Mouse (Mus musculus): ENCODE measurements around the gene Men1. TPM values are rescaled to one million over a fixed set of nuclear protein-coding genes. Genes with fewer than 3 reads are reported as not detected.
A peak's percentile ranks its signal among the peaks of the same experiment; 100 is the strongest.

Gene Men1
- polyA plus RNA-seq, 1 experiment: 28.1 TPM

DNA sequence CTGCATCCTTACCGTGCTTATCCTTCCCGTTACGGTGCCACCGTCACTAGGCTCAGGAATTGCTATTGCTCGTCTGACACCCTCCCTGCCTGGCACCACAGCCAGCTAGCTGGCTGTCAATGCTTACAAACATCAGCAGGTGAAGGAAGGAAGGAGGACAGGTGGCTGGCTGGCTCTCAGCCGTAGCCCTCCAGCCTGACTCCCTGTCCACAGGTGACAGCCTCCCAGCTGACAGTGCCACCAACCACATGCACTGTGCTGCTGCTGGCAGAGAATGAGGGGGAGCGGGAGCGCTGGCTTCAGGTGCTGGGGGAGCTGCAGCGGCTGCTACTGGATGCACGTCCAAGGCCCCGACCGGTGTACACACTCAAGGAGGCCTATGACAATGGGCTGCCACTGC is 16.6 kb upstream of the Men1 start:
- no peak for TF ChIP-seq CTCF (IDR thresholded peaks at IDR 0.05; ENCODE audit: low read depth, low read length)
- no peak for TF ChIP-seq POLR2A (IDR thresholded peaks at IDR 0.05; ENCODE audit: borderline replicate concordance, low read depth, low read length)
- Histone ChIP-seq H3K4me1 (ENCODE audit: control insufficient read depth, insufficient read depth, low read length) (no peaks in the 10 kb centered on the region), H3K27ac (ENCODE audit: insufficient read depth, low read depth, low read length) (no peak overlapping the region), H3K4me3 (ENCODE audit: insufficient read depth, low read length) (no peak overlapping the region)

DNA sequence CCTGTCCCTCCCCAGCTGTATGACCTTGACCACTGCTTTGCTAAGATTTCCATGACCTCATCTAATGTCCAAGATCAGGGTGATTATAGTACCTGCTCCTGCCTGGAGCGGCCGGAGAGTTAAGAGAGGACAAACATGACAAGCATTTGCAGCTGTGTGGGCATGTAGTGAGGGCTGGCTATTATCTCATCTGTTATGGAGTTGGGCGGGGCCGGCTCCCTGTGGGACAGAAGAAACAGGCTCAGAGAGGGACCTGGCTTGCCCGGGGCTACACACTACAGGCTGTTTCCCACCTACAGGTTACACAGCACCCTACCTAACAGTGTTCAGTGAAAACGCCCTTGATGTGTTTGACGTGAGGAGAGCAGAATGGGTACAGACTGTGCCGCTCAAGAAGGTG is 13.4 kb upstream of the Men1 start:
- Histone ChIP-seq H3K4me3 (ENCODE audit: insufficient read depth, low read length) (no peak overlapping the region), H3K4me1 (ENCODE audit: control insufficient read depth, insufficient read depth, low read length) (no peaks in the 10 kb centered on the region), H3K27ac (ENCODE audit: insufficient read depth, low read depth, low read length) (no peak overlapping the region)
- no peak for TF ChIP-seq POLR2A (IDR thresholded peaks at IDR 0.05; ENCODE audit: borderline replicate concordance, low read depth, low read length)
- no peak for TF ChIP-seq CTCF (IDR thresholded peaks at IDR 0.05; ENCODE audit: low read depth, low read length)

DNA sequence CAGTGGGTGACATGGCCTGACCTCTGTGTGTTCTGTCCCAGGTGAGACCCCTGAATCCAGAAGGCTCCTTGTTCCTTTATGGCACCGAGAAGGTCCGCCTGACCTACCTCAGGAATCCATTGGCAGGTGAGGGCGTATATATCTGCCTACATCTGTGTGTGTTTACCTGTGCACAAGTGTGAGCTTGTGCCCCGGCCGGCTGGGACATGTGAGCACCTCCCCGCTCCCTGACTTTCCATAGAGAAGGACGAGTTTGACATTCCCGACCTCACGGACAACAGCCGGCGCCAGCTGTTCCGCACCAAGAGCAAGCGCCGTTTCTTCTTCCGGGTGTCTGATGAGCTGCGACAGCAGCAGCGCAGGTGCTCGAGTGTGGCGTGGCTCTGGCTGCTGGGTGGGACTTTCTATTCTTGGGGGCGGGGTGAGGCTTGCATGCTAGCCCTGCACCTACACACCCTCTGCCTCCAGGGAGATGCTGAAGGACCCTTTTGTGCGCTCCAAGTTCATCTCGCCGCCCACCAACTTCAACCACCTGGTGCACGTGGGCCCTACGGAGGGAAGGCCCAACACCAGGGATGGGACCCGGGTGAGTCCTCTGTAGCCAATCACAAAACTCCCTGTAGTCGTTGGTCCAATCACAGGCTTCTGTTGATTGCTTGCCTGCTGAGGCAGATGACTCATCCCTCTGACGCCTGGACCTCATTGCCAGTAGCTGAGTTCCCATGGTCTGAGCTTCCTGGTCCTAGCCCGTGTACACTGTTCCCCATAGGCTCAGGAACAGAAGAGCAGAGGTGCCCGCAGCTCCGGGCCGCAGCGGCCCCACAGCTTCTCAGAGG is 12.8 kb upstream of the Men1 start:
- TF ChIP-seq CTCF (IDR thresholded peaks at IDR 0.05; ENCODE audit: low read depth, low read length): no peak
- no peak for TF ChIP-seq POLR2A (IDR thresholded peaks at IDR 0.05; ENCODE audit: borderline replicate concordance, low read depth, low read length)
- no peak overlapping the region for H3K27ac ChIP-seq (ENCODE audit: insufficient read depth, low read depth, low read length)
- no peak overlapping the region for H3K4me3 ChIP-seq (ENCODE audit: insufficient read depth, low read length)
- H3K4me1 ChIP-seq (ENCODE audit: control insufficient read depth, insufficient read depth, low read length): no peaks in the 10 kb centered on the region

DNA sequence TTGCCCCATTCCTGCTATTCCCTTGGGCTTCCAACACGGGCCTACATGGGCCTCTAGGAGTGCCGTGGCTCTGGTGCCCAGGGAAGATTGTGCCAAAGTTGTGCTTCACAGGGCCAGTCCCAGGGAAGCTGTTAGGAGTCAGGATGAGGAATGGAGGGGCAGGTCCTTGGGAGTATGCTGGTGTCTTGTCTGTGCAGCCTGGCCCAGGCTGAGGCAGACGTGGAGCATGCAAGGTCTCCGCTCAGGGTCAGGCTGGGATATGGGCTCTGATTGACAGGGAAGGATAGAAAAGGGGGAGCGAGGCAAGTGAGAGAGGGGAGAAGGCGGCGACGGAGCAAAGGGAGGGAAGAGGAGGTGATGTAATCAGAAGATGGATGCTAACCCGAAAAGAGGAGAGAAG is 10.0 kb upstream of the Men1 start:
- Histone ChIP-seq H3K4me3 (ENCODE audit: insufficient read depth, low read length) (no peak overlapping the region), H3K4me1 (ENCODE audit: control insufficient read depth, insufficient read depth, low read length) (no peaks in the 10 kb centered on the region), H3K27ac (ENCODE audit: insufficient read depth, low read depth, low read length) (no peak overlapping the region)
- TF ChIP-seq CTCF (IDR thresholded peaks at IDR 0.05; ENCODE audit: low read depth, low read length) (no peak), POLR2A (IDR thresholded peaks at IDR 0.05; ENCODE audit: borderline replicate concordance, low read depth, low read length) (no peak)

DNA sequence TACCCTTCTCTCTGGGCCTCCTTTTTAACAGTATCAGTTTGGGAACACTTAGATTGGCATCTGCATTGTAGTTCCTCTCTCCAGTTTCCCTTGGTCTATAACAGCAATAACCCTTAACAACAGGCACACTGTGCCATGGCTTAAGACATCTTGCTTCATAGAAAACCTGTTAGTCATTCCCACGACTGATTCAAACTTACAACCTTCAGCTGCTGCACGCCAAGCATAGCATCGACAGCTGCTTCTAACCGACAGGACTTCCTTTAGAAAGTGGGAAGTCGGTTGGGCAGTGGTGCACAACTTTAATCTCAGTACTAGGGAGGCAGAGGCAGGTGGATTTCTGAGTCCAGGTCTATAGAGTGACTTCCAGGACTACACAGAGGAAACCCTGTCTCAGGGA is 3.6 kb upstream of the Men1 start:
- Histone ChIP-seq H3K27ac (ENCODE audit: insufficient read depth, low read depth, low read length) (no peak overlapping the region), H3K4me3 (ENCODE audit: insufficient read depth, low read length) (peak overlapping the region; percentile 40), H3K4me1 (ENCODE audit: control insufficient read depth, insufficient read depth, low read length) (peaks cover 15% of the 10 kb centered on the region)
- TF ChIP-seq CTCF (IDR thresholded peaks at IDR 0.05; ENCODE audit: low read depth, low read length) (no peak), POLR2A (IDR thresholded peaks at IDR 0.05; ENCODE audit: borderline replicate concordance, low read depth, low read length) (no peak)

DNA sequence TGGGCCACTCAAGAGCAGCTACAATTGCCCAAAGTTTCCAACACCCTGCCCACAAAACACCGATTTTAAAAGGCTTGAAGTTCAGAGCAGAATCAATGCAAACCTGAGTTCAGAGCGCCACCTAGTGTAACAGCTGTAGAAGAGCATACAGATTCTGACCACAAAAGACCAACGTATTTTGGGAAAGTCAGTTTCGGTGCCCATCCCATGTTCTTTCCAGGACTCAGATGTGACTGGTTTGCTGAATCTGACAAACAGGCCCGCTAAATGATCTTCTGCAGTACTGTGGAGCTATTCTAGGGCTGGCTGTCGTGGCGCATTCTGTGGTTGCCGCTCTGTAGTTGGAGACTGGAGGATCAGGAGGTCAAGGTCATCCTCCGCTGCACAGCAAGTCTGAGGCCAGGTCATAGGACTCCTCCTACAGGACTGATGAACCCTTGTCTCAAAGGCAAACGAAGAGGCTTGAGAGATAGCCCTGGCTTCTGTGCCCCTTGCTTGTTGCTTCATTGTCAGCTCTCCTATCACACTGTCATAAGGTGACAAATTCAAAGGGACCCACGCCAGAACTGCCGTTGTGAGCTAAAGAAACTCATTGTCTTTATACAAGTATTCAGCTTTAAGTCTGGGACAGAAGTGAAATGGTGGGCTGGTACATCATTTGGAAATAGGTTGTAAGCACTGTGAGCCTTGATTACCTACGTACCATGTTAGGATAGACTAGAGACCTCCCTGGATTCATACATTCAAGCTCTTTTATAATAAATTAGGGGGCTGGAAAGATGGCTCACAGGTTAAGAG is 2.9 kb upstream of the Men1 start:
- Histone ChIP-seq H3K4me3 (ENCODE audit: insufficient read depth, low read length) (peak overlapping the region; percentile 40), H3K27ac (ENCODE audit: insufficient read depth, low read depth, low read length) (no peak overlapping the region), H3K4me1 (ENCODE audit: control insufficient read depth, insufficient read depth, low read length) (peaks cover 18% of the 10 kb centered on the region)
- TF ChIP-seq CTCF (IDR thresholded peaks at IDR 0.05; ENCODE audit: low read depth, low read length) (no peak), POLR2A (IDR thresholded peaks at IDR 0.05; ENCODE audit: borderline replicate concordance, low read depth, low read length) (no peak)

DNA sequence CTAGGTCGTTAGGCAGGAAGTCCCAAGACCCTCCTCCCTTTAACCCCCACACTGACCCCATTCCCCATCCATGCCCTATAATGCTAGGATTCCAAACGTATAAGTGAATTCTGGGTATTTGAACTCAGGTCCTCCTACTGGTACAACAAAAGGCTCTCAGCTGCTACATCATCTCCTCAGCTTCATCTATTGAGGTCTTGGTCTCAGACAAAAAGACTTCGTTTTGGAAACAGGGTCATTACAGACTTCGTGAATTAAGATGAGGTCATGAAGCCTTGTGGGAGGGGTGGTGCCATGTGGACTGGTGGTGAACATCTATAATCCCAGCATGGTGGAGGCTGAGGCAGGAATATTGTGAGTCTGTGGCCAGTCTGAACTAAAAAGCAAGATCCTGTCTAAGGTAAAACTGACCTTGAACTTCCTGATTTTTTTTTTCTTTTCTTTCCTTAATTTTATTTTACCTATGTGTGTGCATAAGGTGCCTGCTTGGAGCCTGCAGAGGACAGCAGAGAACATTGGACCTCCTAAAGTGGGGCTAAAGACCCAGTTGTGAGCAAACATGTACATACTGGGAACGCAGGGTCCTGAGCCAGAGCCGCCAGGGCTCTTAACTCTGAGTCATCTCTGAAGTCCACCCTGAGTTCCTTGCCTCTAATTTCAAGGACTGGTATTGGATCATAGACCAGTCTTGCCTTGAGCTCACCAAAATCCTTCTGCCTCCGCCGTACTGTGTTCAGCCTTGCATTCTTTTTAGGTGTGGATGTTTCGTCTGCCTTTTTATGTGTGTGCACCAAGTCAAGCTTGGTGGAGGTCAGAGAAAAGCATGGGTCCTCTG is 801 bp upstream of the Men1 start:
- Histone ChIP-seq H3K27ac (ENCODE audit: insufficient read depth, low read depth, low read length) (peak overlapping the region; percentile 81), H3K4me3 (ENCODE audit: insufficient read depth, low read length) (peak overlapping the region; percentile 50), H3K4me1 (ENCODE audit: control insufficient read depth, insufficient read depth, low read length) (peaks cover 18% of the 10 kb centered on the region)
- no peak for TF ChIP-seq CTCF (IDR thresholded peaks at IDR 0.05; ENCODE audit: low read depth, low read length)
- no peak for TF ChIP-seq POLR2A (IDR thresholded peaks at IDR 0.05; ENCODE audit: borderline replicate concordance, low read depth, low read length)

DNA sequence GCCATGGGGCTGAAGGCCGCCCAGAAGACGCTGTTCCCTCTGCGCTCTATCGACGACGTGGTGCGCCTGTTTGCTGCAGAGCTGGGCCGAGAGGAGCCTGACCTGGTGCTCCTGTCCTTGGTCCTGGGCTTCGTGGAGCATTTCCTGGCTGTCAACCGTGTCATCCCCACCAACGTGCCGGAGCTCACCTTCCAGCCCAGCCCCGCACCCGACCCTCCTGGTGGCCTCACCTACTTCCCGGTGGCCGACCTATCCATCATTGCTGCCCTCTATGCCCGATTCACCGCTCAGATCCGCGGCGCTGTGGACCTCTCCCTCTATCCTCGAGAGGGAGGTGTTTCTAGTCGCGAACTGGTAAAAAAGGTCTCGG is 664 bp downstream of the Men1 start:
- Histone ChIP-seq H3K4me1 (ENCODE audit: control insufficient read depth, insufficient read depth, low read length) (peaks cover 26% of the 10 kb centered on the region), H3K4me3 (ENCODE audit: insufficient read depth, low read length) (peak overlapping the region; percentile 74), H3K27ac (ENCODE audit: insufficient read depth, low read depth, low read length) (no peak overlapping the region)
- TF ChIP-seq CTCF (IDR thresholded peaks at IDR 0.05; ENCODE audit: low read depth, low read length): no peak
- TF ChIP-seq POLR2A (IDR thresholded peaks at IDR 0.05; ENCODE audit: borderline replicate concordance, low read depth, low read length): no peak

DNA sequence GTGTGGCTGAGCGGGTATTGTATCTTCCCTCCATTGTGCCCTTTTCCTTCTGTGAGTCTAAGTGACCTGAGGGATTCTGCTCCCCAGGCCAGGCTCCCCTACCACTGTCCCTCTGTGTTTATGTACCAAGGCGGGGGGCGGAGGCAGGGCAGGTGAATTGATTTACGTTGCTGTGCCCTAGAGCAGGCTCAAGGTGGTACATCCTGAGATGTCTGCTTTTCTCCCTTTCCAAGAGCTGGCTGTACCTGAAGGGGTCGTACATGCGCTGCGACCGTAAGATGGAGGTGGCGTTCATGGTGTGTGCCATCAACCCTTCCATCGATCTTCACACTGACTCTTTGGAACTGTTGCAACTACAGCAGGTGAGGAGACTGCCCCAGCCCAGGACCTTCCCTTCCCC is 2.1 kb downstream of the Men1 start:
- TF ChIP-seq POLR2A (IDR thresholded peaks at IDR 0.05; ENCODE audit: borderline replicate concordance, low read depth, low read length): no peak
- no peak overlapping the region for H3K27ac ChIP-seq (ENCODE audit: insufficient read depth, low read depth, low read length)
- H3K4me3 ChIP-seq (ENCODE audit: insufficient read depth, low read length): no peak overlapping the region
- H3K4me1 ChIP-seq (ENCODE audit: control insufficient read depth, insufficient read depth, low read length): peaks cover 21% of the 10 kb centered on the region
